Mouse (Mus musculus): ENCODE measurements at regions not wholly inside any gene's neighbourhood (a gene's known extent, or its start where the extent isn't known, plus 50 kb on each side); places are given as distances from the start of the nearest gene placed in this dataset.

- DNase-seq (ENCODE audit: low read depth, low spot score), result no peak
Observed at GRCm38 (mm10) chr3:38046611-38047010, 322.3 kb upstream of the Gm5148 start.

GRCm38 (mm10) chr3:38045989-38046388 lies 321.7 kb upstream of the Gm5148 start:
- no peak for DNase-seq (ENCODE audit: low read depth, low spot score)

DNA sequence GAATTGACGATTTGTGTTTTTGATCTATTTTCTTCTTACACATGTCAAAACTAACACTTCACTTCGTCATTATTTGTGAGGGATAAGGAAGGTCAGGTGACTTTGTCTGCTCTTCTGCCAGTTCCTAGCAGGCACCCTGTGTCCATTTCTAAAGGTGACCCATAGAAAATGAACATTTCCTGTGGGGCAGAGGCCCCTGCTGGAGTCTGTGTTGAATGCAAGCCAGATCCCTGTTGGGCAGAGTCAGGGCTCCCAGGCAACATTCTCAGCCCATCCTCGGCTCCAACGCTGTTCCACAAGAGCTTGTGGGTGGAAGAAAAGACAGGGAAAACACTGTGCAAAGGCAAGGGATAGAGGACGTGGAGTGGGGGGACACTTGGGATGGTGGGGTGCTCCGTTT lies 321.2 kb upstream of the Gm5148 start:
- no peak for DNase-seq (ENCODE audit: low read depth, low spot score)

DNA sequence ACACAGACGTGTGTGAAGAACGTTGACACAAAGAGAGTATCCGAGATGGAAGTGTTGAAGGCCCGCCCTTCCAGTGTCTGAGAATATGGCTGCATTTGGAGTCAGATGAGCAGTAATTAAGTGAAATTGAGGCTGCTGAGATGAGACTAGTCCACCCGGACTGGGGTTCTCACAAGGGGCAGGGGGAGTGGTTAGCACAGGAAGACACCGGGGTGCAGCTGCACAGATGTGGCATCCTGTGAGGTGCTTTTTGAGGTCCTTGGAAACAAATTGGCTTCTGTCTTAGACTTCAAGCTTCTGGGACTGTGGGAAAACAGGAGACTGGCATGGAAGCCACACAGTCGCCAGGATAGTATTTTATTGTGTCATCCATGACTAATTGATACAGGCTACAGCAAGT lies 320.0 kb upstream of the Gm5148 start:
- no peak for DNase-seq (ENCODE audit: low read depth, low spot score)

DNA sequence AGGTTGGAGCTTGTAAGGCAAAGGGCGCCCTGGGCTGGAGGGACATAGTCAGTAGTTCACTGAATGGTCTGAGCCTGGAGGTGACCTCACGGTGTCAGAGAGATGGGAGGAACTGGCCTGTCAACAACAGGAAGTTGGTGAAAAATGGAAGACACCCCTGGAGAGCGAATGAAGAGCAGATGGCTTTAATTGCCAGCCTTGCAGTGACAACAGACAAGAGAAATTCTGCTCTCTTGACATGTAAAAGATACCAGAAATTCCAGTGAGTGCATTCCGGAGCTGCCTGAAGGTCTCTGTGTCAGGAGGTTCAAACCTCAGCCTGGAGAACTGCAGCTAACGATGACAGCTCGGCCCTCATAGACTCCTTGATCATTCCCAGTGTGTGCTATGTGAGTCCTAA lies 318.3 kb upstream of the Gm5148 start:
- peak; percentile 34 for DNase-seq (ENCODE audit: low read depth, low spot score)

- DNase-seq (ENCODE audit: low read depth, low spot score), result no peak
Observed at GRCm38 (mm10) chr3:38036131-38036530, 311.8 kb upstream of the Gm5148 start.

DNA sequence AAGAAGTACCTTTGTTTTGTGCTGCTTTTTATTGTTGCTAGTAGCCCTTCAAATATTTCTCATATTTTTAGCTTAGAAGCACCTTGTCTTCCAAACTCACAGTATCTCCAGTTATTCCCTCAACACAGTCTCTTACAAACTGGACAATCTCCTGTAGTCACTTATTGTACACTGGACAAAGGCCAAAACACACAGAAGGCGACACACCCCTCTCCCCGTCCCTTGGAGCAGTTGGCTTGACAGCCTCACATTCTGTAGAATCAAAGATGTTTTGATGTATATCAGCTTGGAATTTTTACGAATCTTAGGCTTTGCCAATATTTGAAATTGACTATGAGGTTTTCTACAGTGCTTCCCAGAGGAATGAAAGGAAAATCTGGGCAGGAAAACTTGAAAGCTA lies 309.8 kb upstream of the Gm5148 start:
- no peak for DNase-seq (ENCODE audit: low read depth, low spot score)

DNA sequence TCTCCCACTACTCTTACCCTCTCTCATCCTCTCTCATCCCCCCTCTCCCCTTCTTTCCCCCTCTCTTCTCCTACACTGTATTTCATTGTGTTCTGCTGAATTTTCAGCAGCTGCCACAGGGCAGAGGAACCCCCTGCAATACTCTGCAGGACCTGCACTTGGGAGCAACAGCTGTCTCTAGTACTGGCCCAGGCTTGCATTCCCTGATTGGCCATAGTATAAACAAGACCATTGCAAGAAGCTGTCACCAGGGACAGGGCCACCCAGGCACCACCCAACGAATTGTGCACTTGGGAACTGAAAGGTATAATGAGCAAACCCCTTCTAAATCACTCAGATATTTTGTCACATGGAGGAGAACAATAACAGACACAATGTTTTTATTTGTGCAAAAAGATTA lies 290.5 kb upstream of the Gm5148 start:
- peak; percentile 5 for DNase-seq (ENCODE audit: low read depth, low spot score)

DNA sequence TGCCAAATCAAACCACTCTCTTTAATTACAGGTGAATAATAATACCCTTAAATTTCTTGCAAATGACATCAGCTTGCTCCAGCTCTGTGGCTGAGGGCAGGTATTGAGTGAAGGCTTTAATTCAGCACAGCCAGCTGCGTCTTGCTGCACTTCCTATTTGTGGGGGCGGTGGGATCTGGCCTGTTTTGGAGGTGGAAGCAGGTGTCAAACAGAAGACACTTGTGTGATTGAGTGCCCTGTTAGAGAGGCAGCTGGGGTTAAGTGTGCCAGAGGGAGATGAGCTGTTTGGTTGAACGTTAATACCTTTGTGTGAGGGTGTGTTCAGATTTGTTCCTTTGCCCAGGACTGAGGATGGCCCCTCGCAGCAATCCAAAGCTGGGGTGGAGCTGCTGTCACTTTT lies 284.9 kb upstream of the Gm5148 start:
- DNase-seq (ENCODE audit: low read depth, low spot score), result peak; percentile 18

DNA sequence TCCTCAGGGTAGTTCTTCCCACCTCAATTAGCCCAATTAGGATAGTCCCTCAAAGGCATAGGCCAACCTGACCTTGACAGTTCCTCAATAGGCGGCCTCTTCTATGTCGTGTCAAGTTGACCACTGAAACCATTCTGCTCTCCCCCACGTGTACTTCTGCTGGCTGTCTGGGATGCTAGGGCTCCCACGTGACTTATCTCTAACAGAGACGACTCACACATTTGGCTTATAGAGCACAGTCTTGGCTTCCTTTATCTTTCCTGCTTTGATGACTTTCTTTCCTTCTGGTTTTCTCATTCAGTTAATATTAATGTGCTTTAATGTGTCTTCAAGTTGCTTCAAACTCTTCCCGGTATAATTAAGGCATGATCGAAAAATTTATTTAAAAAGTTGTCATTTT lies 284.0 kb upstream of the Gm5148 start:
- no peak for DNase-seq (ENCODE audit: low read depth, low spot score)

DNA sequence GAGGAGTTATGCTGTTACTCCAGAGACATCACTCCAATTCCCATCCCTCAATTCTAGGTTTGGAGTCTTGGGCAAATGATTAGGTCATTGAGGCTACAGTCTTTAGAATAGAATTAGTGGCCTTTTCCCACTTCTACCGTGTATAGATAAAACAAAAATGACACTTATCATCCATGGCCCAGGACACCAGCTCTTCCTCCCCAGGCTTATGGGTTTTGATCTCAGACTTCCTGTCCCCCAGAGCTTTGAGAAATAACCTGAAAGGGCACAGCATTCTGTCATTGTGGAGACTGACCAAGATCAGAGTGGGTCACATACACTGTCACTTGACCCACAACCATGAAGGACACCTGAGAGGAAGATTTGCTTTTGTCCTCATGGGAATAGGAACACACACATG lies 283.3 kb upstream of the Gm5148 start:
- DNase-seq (ENCODE audit: low read depth, low spot score), result no peak

GRCm38 (mm10) chr3:38002275-38002674 lies 278.0 kb upstream of the Gm5148 start:
- no peak for DNase-seq (ENCODE audit: low read depth, low spot score)

DNA sequence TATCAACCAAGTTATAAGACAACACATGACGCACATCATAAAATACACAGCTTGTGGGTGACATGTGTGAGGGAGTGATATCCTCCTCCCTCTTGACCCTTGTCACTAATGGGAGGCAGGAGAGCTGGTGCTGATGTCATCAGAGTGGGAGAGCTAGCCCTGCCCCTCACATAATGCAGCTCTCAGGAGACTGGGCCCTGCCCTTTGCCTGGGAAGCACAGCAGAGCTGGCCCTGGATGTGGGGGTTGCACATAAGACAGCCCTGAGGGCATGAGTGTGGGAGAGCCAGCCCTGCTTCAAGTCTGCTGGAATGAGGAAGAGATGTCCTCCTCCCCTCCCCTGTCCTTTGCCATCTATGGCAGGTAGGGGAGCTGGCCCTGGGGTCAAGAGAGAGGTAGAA lies 275.5 kb upstream of the Gm5148 start:
- DNase-seq (ENCODE audit: low read depth, low spot score), result no peak

- no peak for DNase-seq (ENCODE audit: low read depth, low spot score)
Observed at GRCm38 (mm10) chr3:37997998-37998397, 273.7 kb upstream of the Gm5148 start.

DNA sequence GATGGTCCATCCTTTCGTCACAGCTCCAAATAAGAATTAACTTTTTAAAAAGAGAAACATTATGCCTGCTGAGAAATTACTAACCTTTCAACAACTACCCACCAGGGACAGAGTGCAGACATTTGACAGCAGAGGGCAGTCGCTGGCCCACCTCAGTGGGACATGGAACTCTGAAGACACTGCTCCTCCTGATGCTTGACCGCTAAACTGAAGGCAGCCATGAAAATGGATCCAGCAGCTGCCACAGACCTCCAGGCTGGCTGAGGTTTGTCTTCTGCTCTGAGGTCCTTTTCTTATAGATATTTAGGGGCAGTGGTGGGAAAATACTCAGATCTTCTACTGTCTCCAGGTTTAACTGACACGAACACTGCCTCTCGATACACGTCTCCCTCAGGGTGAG lies 265.7 kb upstream of the Gm5148 start:
- DNase-seq (ENCODE audit: low read depth, low spot score), result no peak

DNA sequence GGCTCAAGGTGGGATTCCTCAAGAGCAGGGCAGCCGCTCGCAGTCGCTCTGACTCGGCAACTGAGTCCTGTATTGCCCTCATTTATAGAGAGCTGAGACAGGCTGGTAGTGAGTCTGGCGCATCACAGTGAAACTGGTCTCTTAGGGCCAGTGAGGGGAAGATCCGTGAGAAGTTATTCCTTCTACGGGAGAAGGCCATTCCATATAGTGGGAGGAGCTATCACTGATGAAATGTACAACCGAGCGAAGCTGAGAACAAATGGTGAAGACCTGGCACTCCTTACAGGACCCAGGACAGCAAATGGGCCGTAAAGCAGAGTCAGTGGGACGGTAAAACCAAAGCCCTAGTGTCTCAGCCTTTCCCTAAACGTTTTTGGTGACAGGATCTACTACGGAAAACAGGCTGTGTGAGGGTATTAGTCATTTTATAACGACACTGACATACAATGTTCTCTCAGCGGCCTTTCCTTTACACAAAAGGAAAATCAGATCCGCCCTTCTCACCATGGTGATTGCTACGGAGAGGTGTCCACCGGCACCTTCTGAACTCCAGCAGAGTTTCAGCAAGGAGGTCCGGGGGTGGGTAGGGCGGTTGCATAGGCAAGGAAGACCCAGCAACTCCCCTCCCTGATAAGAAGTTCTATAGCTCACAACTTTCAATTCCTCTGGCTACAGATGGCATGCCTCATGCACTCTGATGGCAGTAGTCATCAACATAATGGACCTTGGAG lies 263.6 kb upstream of the Gm5148 start:
- DNase-seq (ENCODE audit: low read depth, low spot score), result no peak

DNA sequence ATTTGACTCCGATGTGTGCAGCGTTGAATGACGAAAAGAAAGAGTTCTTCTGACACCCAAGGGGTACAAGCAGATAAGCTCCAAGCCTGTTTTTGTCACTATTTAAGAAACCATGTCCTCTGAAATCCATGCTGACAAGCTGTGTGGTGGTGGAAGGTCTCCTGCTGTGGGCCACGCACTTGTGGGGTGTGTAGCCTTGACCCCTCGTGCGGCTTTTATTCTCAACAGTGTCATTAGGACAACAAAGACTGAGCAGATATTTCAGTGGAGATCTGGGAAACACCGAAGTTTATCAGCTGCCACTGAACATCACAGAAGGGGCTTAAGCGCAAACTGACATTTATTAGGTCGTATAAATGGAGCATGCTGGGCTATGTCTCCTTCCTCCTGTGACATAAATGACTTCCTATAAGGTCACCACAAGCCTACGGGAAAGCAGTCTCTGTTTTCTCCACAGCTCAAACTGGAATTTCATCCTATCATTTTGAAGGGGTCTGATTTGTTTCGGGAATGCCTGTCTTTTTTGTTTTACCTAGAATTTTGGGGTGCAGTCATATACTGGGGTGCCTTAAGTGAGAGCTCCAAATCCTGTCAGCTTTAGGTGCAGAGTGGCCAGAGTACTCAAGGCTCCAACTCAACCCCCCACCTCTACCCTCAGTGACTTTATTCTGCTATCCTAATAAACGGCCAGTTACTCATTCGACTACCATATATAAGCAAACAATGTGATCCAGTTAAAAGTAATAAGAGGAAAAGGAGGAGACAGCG lies 262.9 kb upstream of the Gm5148 start:
- peak; percentile 70 for DNase-seq (ENCODE audit: low read depth, low spot score)

- no peak for DNase-seq (ENCODE audit: low read depth, low spot score)
Observed at GRCm38 (mm10) chr3:37984706-37985105, 260.4 kb upstream of the Gm5148 start.

GRCm38 (mm10) chr3:37981481-37982180 lies 257.3 kb upstream of the Gm5148 start:
- no peak for DNase-seq (ENCODE audit: low read depth, low spot score)

GRCm38 (mm10) chr3:37979871-37980270 lies 255.6 kb upstream of the Gm5148 start:
- DNase-seq (ENCODE audit: low read depth, low spot score), result no peak

- DNase-seq (ENCODE audit: low read depth, low spot score), result no peak
Observed at GRCm38 (mm10) chr3:37978481-37978880, 254.2 kb upstream of the Gm5148 start.

DNA sequence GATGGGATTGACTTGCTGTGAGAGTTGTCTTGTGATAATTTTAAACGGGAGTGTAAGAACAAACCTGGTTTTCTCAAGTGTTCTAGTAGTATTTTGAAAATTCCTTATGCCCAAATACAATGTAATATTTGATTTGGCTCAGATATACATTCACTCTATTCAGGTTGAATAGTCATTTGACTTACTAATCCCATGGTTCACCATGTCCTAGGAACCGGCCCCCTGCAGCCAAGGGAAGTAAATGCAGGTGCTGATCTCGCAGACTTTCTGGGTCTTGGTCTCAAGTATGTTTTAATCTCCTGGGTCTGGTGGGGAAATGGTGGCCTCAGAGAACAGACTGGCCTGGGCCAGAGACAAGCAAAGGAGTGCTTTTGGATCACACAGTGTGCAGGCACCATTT lies 253.2 kb upstream of the Gm5148 start:
- no peak for DNase-seq (ENCODE audit: low read depth, low spot score)

DNA sequence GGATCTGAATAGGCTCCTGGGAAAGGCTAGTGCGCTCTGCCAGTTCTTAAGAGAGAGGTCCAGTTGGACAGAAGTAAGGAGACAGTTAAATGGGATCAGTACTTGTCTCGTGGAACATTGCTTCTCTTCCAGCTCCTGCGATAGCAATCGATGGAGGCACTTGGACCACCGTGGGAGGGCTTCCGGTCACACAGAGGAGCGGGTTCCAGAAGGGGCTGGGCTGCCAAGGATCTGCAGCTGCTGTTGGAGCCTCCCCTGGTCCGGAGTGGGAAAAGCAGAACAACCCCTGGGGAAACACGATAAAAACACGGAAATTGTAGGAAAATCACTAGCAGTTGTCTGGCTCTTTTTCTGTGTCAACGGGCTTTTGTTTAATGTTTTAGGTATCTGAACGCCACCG lies 252.3 kb upstream of the Gm5148 start:
- DNase-seq (ENCODE audit: low read depth, low spot score), result no peak
